Mouse (Mus musculus) forebrain, embryonic 13.5 days (tissue): ENCODE results near the gene Lonrf3. TPM values are rescaled to one million over a fixed set of nuclear protein-coding genes. Genes with fewer than 3 reads are reported as not detected.

Experiments used
- ATAC-seq: fragments of 200-750 bp; cut with Nextera tagmentation; 2 replicates; pipeline ENCODE4 v1.8.0; 2017
- H3K27ac ChIP-seq: fragments of 300-500 bp; sonication (generic); 2 replicates; pipeline ENCODE4 v1.5.1; 2015; ENCODE audit warnings: inconsistent platforms, mild to moderate bottlenecking, moderate library complexity
- H3K27me3 ChIP-seq: fragments of 300-500 bp; sonication (generic); 2 replicates; pipeline ENCODE4 v1.6.1; 2015; ENCODE audit warnings: mild to moderate bottlenecking, inconsistent platforms
- H3K36me3 ChIP-seq: fragments of 300-500 bp; sonication (generic); 2 replicates; pipeline ENCODE4 v1.6.1; 2015; ENCODE audit warnings: mild to moderate bottlenecking, inconsistent platforms; ENCODE audit not compliant: poor library complexity, severe bottlenecking
- H3K4me1 ChIP-seq: fragments of 300-500 bp; sonication (generic); 2 replicates; pipeline ENCODE4 v1.6.1; 2015; ENCODE audit warnings: inconsistent platforms
- H3K4me2 ChIP-seq: fragments of 300-500 bp; sonication (generic); 2 replicates; pipeline ENCODE4 v1.6.1; 2015; ENCODE audit warnings: inconsistent platforms, mild to moderate bottlenecking, moderate library complexity
- H3K4me3 ChIP-seq: fragments of 300-500 bp; sonication (generic); 2 replicates; pipeline ENCODE4 v1.5.1; 2015; ENCODE audit warnings: mild to moderate bottlenecking, inconsistent platforms
- H3K9ac ChIP-seq: fragments of 300-500 bp; sonication (generic); 2 replicates; pipeline ENCODE4 v1.6.1; 2015; ENCODE audit warnings: mild to moderate bottlenecking, inconsistent platforms
- H3K9me3 ChIP-seq: fragments of 300-500 bp; sonication (generic); replicated peaks from 2 replicates; pipeline ENCODE4 v1.6.1; 2016; ENCODE audit warnings: inconsistent platforms
- WGBS: fragments of 180-500 bp; shearing (Covaris S2); methylation state at CpG from one replicate; pipeline ENCODE4 v1.1.7; 2015; 5-methylcytosine and 5-hydroxymethylcytosine counted together
- microRNA-seq: library from miRNA; unstranded; fragments of <30 nt; microRNA quantifications from one replicate; pipeline ENCODE4, GENCODE M21; 2016
- polyA plus RNA-seq: library from polyadenylated mRNA; unstranded; fragments of >200 nt; fragmentation: Nextera tagmentation; extraction: Ambion mirVana; gene quantifications from 2 replicates; pipeline ENCODE4 v1.2.1, GENCODE M21; 2015

Gene Lonrf3
- polyA plus RNA-seq, 1 experiment from 2014 or later = 1.2 TPM

- no peak within 1 kb of the TSS for H3K4me3 ChIP-seq
- H3K27ac ChIP-seq = no peak within 1 kb of the TSS
- no peak within 1 kb of the TSS for H3K9ac ChIP-seq
- no peaks in the 10 kb centered on the region for H3K27me3 ChIP-seq
- no peak within 1 kb of the TSS for H3K4me2 ChIP-seq
- no peak for ATAC-seq
- WGBS = 95% methylated on average over 13 of the region's 13 CpGs
- H3K9me3 ChIP-seq = no peaks in the 10 kb centered on the region
- H3K4me1 ChIP-seq = no peaks in the 10 kb centered on the region
- H3K36me3 ChIP-seq = no peaks in the 10 kb centered on the region
Observed at GRCm38 (mm10) chrX:36400980-36401379, 72.8 kb downstream of the Lonrf3 start, which contains the start of gene Gm6268. TSS of gene Gm6268 (plus strand) at chrX:36401280.

GRCm38 (mm10) chrX:36402316-36402715, 74.2 kb downstream of the Lonrf3 start:
- H3K9ac ChIP-seq = no peak overlapping the region
- ATAC-seq = no peak
- H3K4me2 ChIP-seq = no peak overlapping the region
- no peak overlapping the region for H3K27ac ChIP-seq
- no peaks in the 10 kb centered on the region for H3K36me3 ChIP-seq
- no peaks in the 10 kb centered on the region for H3K9me3 ChIP-seq
- H3K27me3 ChIP-seq = no peaks in the 10 kb centered on the region
- 59% methylated on average over 6 of the region's 6 CpGs for WGBS
- no peak overlapping the region for H3K4me3 ChIP-seq
- no peaks in the 10 kb centered on the region for H3K4me1 ChIP-seq

Small RNA genes lying within 50 kb of the gene (microRNA-seq; reads per million reads assigned to microRNA genes)
- gene Gm44485 = not detected

Other genes starting within 250 kb of the Lonrf3 start
- gene Il13ra1, start 216.2 kb upstream of the Lonrf3 start, polyA plus RNA-seq = 2.6 and 2.9 TPM in 2 replicates
- gene Zcchc12, start 132.4 kb upstream of the Lonrf3 start, polyA plus RNA-seq = 91.0 and 133 TPM in 2 replicates
- gene Gm6268, start 72.9 kb downstream of the Lonrf3 start, polyA plus RNA-seq = not detected in 2 replicates
- gene Gm14569, start 163.5 kb downstream of the Lonrf3 start, polyA plus RNA-seq = not detected in 2 replicates